Mouse (Mus musculus): Measurements from ENCODE around the gene Cipc. TPM values are rescaled to one million over a fixed set of nuclear protein-coding genes. Genes with fewer than 3 reads are reported as not detected.

Cipc gene
- polyA plus RNA-seq, 1 experiment: 16.5 TPM

DNA sequence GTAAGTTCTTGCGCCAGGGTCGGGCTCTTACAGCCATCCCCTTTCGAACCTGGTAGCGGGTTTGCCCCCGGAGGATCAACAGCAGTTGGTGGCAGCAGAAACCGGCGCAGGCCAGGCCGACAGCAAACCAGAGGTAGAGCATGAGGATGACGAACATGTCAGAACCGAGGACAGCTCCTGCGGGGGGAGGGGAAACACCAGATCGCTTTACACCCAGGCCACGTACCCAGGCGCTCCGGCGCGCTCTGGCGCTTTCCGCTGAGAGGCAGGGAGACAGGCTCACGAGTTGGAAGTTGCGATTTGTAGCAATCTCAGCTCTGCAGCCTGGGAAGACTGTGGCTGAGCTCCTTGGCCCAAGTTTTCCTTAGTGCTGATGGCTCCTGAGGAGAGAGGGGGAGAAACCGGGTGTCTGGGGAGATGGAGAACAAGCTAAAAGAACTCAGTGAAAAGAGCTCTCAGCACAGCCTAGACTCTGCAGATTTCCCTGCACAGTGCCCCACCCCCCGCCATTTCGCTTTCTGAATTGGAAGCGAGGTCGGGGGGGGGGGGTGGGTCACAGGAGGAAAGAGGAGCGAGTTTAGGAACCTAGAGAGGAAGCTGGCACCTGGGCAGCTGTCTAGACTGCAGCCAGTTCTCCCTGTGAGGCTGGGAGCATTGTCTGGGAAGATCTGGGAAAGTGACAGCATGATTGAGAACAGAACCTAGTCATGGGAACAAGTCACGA is 36.8 kb downstream of the Cipc start:
- WGBS: 7% methylated on average over 28 of the region's 28 CpGs
- no peak for DNase-seq (ENCODE audit: low read depth, low spot score)

DNA sequence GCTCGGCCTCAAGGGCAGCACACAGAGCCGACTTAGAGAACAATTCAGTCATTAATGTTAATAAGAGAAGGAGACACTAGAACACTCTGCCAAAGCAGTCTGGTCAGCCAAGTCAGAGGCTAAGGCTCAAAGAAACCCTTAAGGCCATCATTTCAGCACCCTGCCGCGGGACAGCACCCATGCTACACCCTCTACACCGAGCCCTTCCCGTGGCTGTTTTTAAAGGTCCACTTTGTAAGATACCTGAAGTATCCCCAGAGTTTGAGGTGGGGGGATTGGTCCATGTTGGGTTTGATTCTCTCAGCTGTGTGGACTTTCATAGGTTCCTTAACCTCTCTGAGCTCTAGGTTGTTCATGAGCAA is 37.3 kb downstream of the Cipc start:
- DNase-seq (ENCODE audit: low read depth, low spot score): no peak
- 7% methylated on average over 6 of the region's 6 CpGs for WGBS

DNA sequence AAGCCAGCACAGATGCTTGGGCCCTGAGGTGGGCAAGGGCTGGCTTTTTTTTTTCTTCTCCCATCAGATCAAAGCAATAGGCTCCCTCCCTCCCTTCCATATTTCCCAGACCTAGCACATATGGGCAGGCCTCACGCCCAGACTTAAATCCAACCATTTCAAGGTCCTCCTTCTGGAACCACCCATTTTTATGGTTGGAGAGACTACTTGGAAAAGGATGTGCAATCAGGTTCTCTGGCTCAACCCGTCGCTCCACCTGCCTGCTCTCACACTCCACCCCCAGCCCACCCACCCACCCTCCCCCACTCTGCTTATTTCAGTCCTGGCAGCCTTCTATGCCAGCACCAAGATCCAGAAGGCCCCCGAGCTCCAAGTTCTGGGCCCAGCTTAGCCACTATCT is 39.7 kb downstream of the Cipc start:
- WGBS: 34% methylated on average over 4 of the region's 4 CpGs
- no peak for DNase-seq (ENCODE audit: low read depth, low spot score)

DNA sequence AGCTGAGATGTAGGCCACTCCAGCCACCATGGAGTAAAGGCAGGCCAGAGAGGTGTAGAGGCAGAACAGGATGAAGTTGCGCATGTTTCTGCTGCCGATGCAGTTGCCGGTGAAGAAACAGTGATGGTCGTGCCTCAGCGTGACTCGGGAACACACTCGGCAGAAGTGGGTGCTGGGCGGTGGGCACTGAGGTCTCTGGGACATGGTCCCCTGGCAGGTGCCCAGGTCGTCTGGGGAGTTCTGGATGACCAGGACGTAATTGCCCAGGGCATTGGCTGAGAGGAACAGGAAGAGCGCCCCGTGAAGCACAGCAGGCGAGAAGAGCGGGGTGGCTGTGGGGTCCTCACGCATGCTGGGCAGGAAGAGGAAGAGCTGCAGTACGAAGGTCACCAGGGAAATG is 41.4 kb downstream of the Cipc start:
- no peak for DNase-seq (ENCODE audit: low read depth, low spot score)
- 46% methylated on average over 16 of the region's 16 CpGs for WGBS

DNA sequence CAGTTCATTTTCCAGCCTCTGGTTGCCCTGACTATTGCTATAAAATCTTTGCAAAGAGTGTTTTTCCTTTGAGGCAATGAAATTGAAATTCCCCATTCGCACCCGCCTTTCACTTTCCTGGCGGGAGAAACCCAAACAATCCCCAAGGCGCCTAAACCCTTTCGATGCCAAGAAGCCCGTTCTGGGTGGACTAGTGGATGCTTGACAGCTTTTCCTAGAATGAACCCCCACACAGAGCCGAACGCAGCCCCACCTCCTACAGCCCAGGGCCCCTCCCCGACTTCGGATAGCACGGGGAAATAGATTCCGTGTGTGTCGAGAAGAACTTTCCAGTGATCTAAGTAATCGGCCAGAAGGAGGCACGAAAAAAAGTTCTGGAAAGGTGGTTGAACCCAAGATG is 42.5 kb downstream of the Cipc start:
- DNase-seq (ENCODE audit: low read depth, low spot score): no peak
- whole genome bisulfite sequencing: 9% methylated on average over 15 of the region's 15 CpGs

DNA sequence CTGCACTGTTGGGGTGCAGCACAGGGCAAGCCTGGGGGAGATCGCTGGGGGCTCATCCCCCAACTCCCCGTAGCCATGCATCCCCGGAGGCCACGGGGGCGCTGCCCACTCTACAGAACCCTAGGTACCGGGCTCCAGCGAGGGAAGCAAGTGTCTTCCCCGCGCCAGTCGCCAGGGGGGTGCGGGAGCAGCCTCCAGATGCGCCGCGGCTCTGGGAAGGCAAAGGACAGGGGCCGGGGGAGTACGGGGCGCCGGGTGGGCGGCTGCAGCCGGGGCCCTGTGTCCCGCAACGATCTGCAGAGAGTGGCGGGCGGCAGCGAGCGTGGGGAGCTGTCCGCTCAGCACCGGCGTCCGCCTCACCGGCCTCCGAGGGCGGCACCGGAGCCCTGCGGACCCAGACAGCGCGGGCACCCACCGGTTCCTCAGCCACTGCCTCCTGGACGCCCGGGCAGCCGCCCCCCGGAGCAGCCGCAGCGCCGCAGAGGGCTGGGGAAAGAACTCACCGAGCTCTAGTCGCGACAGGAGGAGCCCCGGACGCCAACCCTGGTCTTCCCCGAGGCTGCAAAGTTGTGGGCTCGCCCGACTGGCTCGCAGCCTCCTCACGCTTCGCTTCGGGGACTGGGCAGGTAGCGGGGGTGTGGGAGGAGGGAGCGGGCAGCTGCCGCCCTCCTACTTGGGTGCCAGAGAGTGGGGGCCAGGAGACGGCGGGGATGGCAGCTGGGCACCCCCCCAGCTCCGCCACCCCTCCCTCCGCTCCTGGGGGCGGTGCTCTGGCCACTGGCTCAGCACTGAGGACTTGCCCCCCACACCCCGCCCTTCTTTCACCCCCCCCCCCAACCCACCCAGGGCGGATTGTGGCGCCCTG is 43.3 kb downstream of the Cipc start, which contains the start of gene Zdhhc22:
Gene Zdhhc22, minus strand, starts transcription at position 541 of the 865 bp plus-strand sequence.
- 4% methylated on average over 65 of the region's 68 CpGs for WGBS
- no peak for DNase-seq (ENCODE audit: low read depth, low spot score)

DNA sequence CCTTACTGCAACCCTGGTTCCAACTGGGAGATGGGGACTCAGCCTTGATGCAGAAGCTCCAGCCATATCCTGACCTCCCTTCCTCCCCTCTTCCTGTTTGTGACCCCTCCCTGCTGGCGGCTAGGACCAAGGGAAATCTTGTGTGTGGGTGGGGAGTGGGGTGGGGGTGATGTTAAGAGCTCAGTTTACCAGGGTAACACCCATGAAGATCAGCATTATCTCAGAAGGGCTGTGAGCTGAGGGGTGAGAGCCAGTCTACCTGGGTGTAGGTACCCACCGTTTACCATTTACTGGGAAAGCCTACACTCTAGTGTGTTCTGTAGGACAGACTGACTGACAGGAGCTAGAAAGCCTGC is 43.9 kb downstream of the Cipc start:
- WGBS: 36% methylated on average over 2 of the region's 2 CpGs
- no peak for DNase-seq (ENCODE audit: low read depth, low spot score)

DNA sequence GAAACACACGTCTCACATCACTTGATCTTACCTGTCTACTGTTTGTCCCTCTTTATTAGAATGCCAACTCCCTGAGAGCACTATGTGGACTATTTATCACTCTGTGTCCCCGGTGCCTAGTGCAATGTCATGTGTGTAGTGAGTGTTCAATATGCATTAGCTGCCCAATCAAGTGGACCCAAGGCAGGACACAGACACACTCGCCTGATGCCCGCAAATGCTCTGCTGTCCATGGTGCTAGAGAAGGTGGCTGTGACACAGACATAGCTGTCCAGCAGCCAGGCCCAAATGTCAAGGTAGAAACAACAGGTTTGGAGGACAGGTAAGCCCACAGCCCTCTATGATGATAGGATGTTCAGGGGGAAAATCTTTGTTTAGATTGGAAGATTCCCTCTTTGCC is 47.3 kb downstream of the Cipc start:
- DNase-seq (ENCODE audit: low read depth, low spot score): no peak
- WGBS: 33% methylated on average over 4 of the region's 4 CpGs

DNA sequence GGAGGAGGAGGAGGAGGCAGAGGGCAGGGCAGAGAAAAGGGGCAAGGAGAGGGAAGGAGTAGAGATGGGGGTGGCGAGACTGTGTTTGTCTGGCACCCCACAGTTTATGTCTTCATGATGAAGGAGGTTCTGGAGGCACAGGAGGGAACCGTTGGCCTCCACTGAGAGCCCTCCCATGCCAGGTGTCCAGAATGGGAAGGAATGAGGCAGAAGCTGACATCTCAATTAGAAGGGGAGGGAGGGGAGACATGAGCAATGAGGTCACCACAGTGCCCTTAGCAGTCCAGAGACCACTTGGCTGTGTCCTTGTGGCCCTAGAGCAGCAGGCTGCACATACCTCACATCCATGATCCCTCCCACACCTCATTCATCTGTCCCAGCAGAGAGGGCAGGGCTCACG is 47.9 kb downstream of the Cipc start:
- 47% methylated on average over 3 of the region's 3 CpGs for WGBS
- no peak for DNase-seq (ENCODE audit: low read depth, low spot score)

DNA sequence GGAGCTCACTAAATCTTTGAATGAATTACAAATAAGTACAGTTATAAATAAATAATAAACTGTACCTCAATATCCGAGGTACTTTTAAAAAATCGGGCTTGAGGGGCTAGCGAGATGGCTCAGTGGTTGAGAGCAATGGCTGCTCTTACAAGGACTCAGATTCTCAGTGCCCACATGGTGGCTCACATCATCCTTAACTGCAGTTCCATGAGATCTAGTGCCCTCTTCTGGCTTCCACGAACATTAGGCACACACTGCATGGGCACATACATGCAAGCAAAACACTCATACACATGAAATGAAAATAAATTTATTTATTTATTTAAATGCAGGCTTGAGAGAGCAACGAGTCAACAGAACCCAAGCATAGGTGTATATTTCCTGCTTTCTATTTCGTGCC is 49.1 kb downstream of the Cipc start:
- no peak for DNase-seq (ENCODE audit: low read depth, low spot score)
- 70% methylated on average over 6 of the region's 6 CpGs for WGBS

DNA sequence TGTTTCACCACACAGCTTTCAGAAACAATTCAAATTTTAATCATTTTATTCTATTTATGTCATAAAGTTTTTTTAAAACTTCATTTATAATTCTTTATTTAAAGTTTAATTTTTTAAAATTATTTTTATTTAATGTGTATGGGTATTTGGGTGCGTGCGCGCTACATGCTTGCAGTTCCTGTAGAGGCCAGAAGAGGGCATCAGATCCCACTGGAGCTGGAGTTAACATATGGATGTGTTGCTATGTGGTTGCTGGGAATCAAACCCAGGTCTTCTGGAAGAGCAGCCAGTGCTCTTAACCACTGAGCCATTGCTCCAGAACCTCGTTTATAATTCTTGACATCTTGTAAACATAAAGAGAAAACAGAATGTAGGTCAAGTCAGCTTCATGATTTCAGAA is 51.9 kb downstream of the Cipc start:
- 84% methylated on average over 4 of the region's 4 CpGs for WGBS

DNA sequence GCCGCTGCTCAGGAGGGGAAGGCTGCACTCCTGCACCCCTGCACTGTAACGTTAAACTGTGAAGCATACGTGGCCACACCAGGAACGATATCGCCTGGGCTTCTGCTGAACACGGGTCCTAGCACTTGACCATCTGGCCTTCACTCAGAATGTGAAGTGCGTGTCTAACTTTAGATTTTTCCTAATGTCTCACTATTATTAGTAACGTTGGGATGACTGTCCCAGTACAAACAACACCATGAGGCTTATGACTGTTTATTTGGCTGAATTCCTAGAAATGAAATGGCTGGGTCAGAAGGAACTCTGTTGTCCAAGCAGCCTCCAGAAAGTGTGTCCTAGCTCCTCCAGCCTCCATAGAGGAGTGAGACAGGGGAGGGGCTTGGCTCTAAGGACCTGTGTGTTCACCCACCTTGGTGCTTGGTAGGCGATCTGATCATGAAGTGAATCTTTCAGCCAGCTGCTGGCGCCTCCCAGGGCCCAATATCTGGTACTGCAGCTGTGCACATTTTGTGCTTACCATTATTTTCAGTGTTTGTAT is 52.5 kb downstream of the Cipc start:
- DNase-seq (ENCODE audit: low read depth, low spot score): no peak
- WGBS: 64% methylated on average over 10 of the region's 10 CpGs

More for the DNA sequence above, 51.9 kb downstream of the Cipc start:
- no peak for DNase-seq (ENCODE audit: low read depth, low spot score)

DNA sequence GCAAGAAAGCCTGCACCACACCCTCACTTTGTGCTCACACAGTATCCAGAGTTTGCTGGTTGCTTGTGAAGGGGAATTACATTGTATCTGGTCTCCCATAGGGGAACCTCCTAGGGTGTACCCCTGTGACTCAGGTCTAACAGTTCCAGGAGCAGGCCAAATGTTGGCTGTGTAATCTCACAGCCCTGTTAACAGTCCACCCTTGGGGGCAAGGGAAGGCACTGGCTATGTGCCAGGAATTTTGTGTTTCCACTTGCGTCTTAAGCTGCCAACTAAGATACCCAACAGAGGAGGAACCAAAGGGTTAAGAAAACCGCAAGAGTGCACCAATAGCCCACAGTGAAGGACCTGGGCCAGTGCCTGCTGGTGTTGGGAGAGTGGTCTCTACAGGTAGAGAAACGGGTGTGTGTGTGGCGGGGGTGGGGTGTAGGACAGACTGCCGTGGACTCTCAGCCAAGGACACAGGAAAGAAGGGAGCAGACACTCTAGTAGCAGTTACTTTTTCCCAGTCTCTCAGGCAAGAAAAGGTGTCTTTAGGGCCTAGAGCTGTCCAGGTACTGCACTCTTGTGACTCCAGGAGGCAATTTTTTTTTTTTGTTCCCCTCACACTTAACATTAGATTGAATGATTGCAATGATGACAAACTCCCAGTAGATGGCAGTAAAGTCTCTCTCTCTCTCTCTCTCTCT is 53.5 kb downstream of the Cipc start:
- 54% methylated on average over 5 of the region's 5 CpGs for WGBS
- DNase-seq (ENCODE audit: low read depth, low spot score): no peak

DNA sequence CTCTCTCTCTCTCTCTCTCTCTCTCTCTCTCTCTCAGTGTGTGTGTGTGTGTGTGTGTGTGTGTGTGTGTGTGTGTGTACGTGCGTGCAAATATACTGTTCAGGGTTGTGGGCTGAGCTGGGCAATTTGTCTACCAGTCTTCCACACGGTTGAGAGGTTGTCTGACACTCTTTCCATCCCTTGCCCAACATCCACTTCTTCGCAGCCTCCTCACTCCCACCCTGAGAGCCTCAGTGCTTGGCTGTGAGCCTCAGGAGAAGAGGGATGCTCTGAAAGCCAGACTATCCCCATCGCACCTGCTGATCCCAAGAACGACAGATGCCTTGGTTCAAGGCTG is 54.0 kb downstream of the Cipc start:
- WGBS: 37% methylated on average over 6 of the region's 6 CpGs
- no peak for DNase-seq (ENCODE audit: low read depth, low spot score)

DNA sequence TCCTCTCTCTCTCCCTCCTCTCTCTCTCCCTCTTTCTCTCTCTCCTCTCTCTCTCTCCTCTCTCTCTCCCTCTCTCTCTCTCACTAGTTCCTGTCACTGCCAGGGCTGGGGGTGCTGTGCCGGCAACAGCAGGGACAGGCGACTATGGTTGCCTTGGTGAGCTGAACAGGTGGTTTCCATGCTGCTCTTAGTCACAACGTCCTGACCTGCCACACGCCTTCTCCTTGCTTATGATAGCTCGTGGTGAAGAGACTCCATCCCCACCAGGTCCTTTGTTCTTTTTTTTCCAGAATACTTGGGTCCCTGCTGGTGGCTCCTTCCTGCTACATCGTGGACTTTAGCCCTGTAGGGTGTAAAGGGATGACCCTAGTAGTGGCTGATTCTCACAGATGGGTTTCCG is 55.4 kb downstream of the Cipc start:
- 40% methylated on average over 7 of the region's 7 CpGs for WGBS
- DNase-seq (ENCODE audit: low read depth, low spot score): no peak

DNA sequence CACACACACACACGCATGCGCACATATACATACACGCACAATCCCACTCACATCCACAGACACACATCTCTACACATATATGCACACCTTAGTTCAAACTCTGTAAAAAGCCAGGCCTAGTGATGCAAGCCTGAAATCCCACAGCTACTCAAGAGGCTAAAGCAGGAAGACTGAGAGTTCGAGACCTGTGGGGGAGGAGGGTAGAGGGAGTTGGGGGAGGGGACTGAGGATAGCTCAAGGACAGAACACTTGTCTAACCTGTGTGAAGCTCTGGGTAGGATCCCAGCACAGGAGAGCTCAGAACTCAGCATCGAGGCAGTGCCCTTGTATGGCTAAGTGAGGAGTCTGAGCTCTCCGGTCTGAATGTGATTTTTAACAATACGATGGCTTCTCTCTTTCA is 56.0 kb downstream of the Cipc start:
- no peak for DNase-seq (ENCODE audit: low read depth, low spot score)
- 74% methylated on average over 7 of the region's 7 CpGs for WGBS

DNA sequence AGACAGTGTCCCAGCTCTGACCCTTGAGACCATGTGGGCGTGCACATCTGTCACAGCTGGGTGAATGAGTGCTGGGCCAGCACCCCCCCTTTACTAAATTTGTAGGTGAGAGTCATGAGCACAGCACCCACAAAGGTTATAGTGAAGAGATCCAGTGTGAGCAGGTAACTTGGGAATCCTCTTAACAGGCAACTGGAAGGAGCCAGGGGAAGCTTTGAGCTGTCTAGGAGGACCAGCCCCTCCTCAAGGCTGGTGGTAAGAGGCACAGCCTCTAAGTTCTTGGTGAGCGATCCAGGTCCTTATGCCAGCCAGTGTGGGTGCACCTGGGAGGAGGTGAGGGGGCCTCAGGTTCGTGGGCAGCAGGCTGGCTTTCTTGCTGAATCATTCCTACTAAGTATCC is 56.8 kb downstream of the Cipc start:
- 42% methylated on average over 3 of the region's 3 CpGs for WGBS
- no peak for DNase-seq (ENCODE audit: low read depth, low spot score)

DNA sequence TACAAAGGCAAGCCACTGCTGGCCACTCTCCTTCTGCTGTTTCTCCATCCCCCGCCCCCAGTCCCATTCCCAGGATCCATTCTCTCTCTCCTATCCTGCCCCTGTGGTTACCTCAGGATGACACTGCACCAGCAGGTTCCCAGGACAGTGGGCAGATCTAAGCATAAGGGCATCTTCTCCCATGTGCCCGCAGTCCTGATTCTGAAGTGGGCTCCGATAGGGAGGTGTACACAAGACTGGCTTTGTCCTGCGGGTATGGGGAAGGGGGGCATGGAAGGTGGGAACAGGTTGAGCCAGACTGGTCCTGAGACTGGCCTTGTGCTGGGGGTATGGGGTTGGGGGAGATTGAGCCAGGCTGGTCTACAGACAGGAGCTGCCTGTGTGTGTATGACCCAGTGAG is 57.8 kb downstream of the Cipc start:
- WGBS: 81% methylated on average over 4 of the region's 4 CpGs
- no peak for DNase-seq (ENCODE audit: low read depth, low spot score)

All from large intestine, adult 2 months (tissue).